ENCODE assay signal across 8 mouse cellular contexts in genomic region chr16:35741621-35742020, GRCm38 (mm10).
"Had no signal": no experiment of that assay in that cellular context is flagged by ENCODE, and none has a peak within 500 bp of the region (broad histone marks: within the 10 kb centered on the region; RNA-seq: fewer than 3 reads in every experiment).

No protein-coding gene starts in this region.

- H3K27me3 ChIP-seq: limb, embryonic 13.5 days; midbrain, embryonic 13.5 days; neural tube, embryonic 15.5 days had no signal

- H3K27ac ChIP-seq: limb, embryonic 13.5 days; liver, embryonic 14.5 days; midbrain, embryonic 13.5 days; neural tube, embryonic 15.5 days had no signal

- DNase-seq: kidney, adult 9 months; kidney, postnatal 10 days; left cerebral cortex, postnatal 4 days; right cerebral cortex, postnatal 25 days had no signal

- H3K4me3 ChIP-seq: limb, embryonic 13.5 days; midbrain, embryonic 13.5 days; neural tube, embryonic 15.5 days had no signal
